ENCODE assay signal across 15 mouse cellular contexts in genomic region chr2:38125671-38126382, GRCm38 (mm10).
DNase-seq lines count a peak whose midpoint lies in the region; ATAC-seq and TF ChIP-seq lines count a peak whose summit lies in the region.
"Had no signal": no experiment of that assay in that cellular context is flagged by ENCODE, and none has a peak within 500 bp of the region (broad histone marks: within the 10 kb centered on the region; RNA-seq: fewer than 3 reads in every experiment).

No protein-coding gene starts in this region.

- H3K27me3 ChIP-seq in heart, embryonic 12.5 days (replicated peaks): no peaks in the 10 kb centered on the region
- H3K27me3 ChIP-seq in erythroblast, embryonic 14.5 days (ENCODE audit: control insufficient read depth): no peaks in the 10 kb centered on the region
- H3K27me3 ChIP-seq in liver, postnatal 0 days (ENCODE audit: insufficient read depth, low read length): no peaks in the 10 kb centered on the region
- H3K27me3 ChIP-seq in hindbrain, embryonic 12.5 days: no peaks in the 10 kb centered on the region

- H3K9ac ChIP-seq in heart, embryonic 12.5 days: no peak overlapping the region
- H3K9ac ChIP-seq in liver, postnatal 0 days (replicated peaks): no peak overlapping the region
- no peak overlapping the region for H3K9ac ChIP-seq in hindbrain, embryonic 12.5 days

- peak overlapping the region; percentile 41; the same call in 1 of the 2 replicates for H3K27ac ChIP-seq in heart, embryonic 12.5 days (ENCODE audit: poor library complexity, severe bottlenecking)
- H3K27ac ChIP-seq in liver, postnatal 0 days (ENCODE audit: low read depth): peak overlapping the region; percentile 53; the same call in 1 of the 2 replicates
- H3K27ac ChIP-seq in hindbrain, embryonic 12.5 days: no peak overlapping the region
- H3K27ac ChIP-seq: heart, adult 2 months had no signal

- WGBS in heart, embryonic 12.5 days: 34% methylated on average over 5 of the region's 5 CpGs
- 54% methylated on average over 5 of the region's 5 CpGs for WGBS in liver, postnatal 0 days (ENCODE audit: insufficient replicate concordance)
- WGBS in hindbrain, embryonic 12.5 days: 58% methylated on average over 5 of the region's 5 CpGs

- peak; percentile 36; the same call in 1 of the 2 replicates for ATAC-seq in heart, embryonic 12.5 days (ENCODE audit: insufficient number of reproducible peaks, low FRiP score)
- peak; percentile 88 for ATAC-seq in liver, postnatal 0 days
- no peak for ATAC-seq in hindbrain, embryonic 12.5 days (ENCODE audit: low FRiP score)

- TF ChIP-seq CTCF in liver, postnatal 0 days (IDR thresholded peaks at IDR 0.05; ENCODE audit: low read depth): peak; percentile 19; the same call in 1 of the 2 replicates

- no peak overlapping the region for H3K4me3 ChIP-seq in heart, embryonic 12.5 days
- peak overlapping the region; percentile 33 for H3K4me3 ChIP-seq in erythroblast, embryonic 14.5 days (replicated peaks)
- no peak overlapping the region for H3K4me3 ChIP-seq in liver, postnatal 0 days (ENCODE audit: low read depth, low read length)
- no peak overlapping the region for H3K4me3 ChIP-seq in hindbrain, embryonic 12.5 days
- H3K4me3 ChIP-seq: heart, adult 2 months had no signal

- no peak for DNase-seq in heart, adult 9 months (ENCODE audit: low spot score in 2 of 2)
- peak; percentile 94 for DNase-seq in MEL-GATA-1-ER (ENCODE audit: extremely low read depth, low read depth)
- DNase-seq in liver, postnatal 0 days: no peak
- no peak for DNase-seq in urinary bladder, postnatal 25 days (ENCODE audit: low spot score)
- no peak for DNase-seq in spleen, adult 18-20 months
- DNase-seq: adrenal gland, postnatal 36 days; B cell, adult 2 months; cerebellum, adult 2 months; heart, adult 2 months; kidney, adult 11 months; kidney, postnatal 36 days; lung, adult 18-20 months had no signal

- H3K4me1 ChIP-seq in heart, embryonic 12.5 days (replicated peaks): peaks cover 26% of the 10 kb centered on the region
- H3K4me1 ChIP-seq in erythroblast, embryonic 14.5 days (ENCODE audit: control insufficient read depth): peaks cover 66% of the 10 kb centered on the region
- H3K4me1 ChIP-seq in liver, postnatal 0 days (ENCODE audit: insufficient read depth): peaks cover 5% of the 10 kb centered on the region
- 0 out of 2 replicates have a peak, but pooled peaks cover 2% of the 10 kb centered on the region for H3K4me1 ChIP-seq in hindbrain, embryonic 12.5 days

- no peak for TF ChIP-seq EP300 in liver, postnatal 0 days (IDR thresholded peaks at IDR 0.05; ENCODE audit: low read depth)

- no peak overlapping the region for H3K4me2 ChIP-seq in heart, embryonic 12.5 days
- H3K4me2 ChIP-seq in liver, postnatal 0 days (ENCODE audit: low read depth, low read length): peak overlapping the region; percentile 50
- H3K4me2 ChIP-seq in hindbrain, embryonic 12.5 days (replicated peaks): no peak overlapping the region

- H3K9me3 ChIP-seq in heart, embryonic 12.5 days (replicated peaks): no peaks in the 10 kb centered on the region
- no peaks in the 10 kb centered on the region for H3K9me3 ChIP-seq in erythroblast, embryonic 14.5 days (ENCODE audit: control insufficient read depth, low read length)
- no peaks in the 10 kb centered on the region for H3K9me3 ChIP-seq in liver, postnatal 0 days (ENCODE audit: low read length)
- H3K9me3 ChIP-seq in hindbrain, embryonic 12.5 days (replicated peaks): no peaks in the 10 kb centered on the region

- no peaks in the 10 kb centered on the region for H3K36me3 ChIP-seq in heart, embryonic 12.5 days
- H3K36me3 ChIP-seq in erythroblast, embryonic 14.5 days (ENCODE audit: control insufficient read depth): peaks cover 46% of the 10 kb centered on the region
- peaks cover 3% of the 10 kb centered on the region; the same call in 1 of the 2 replicates for H3K36me3 ChIP-seq in liver, postnatal 0 days (replicated peaks; ENCODE audit: insufficient read depth, low read length)
- no peaks in the 10 kb centered on the region for H3K36me3 ChIP-seq in hindbrain, embryonic 12.5 days
